Mouse (Mus musculus) naive thymus-derived CD4-positive, alpha-beta T cell, adult 5 months (primary cell): ENCODE measurements around the gene Mon1b. TPM values are rescaled to one million over a fixed set of nuclear protein-coding genes. Genes with fewer than 3 reads are reported as not detected.

Experiments
- polyA plus RNA-seq: library from polyadenylated mRNA; unstranded; fragments of 100-300 nt; shearing (Covaris generic); gene quantifications from one replicate; pipeline ENCODE4 v1.2.1, GENCODE M21; 2017

Gene Mon1b
- polyA plus RNA-seq = 12.4 TPM

GRCm38 (mm10) chr8:113634670-113635591 lies at the start of gene Mon1b:
Gene Mon1b (plus strand): TSS chr8:113635587.

GRCm38 (mm10) chr8:113642926-113643325 lies 7.5 kb downstream of the Mon1b start, which contains the start of gene Syce1l:
Gene Syce1l (plus strand): TSS chr8:113643213.

Other genes with a start within 250 kb of the Mon1b start
- gene Syce1l, start 7.6 kb downstream of the Mon1b start, polyA plus RNA-seq = not detected
- gene Adamts18, start 213.2 kb downstream of the Mon1b start, polyA plus RNA-seq = not detected